Mouse (Mus musculus) hindbrain, postnatal 0 days (tissue): ENCODE measurements around the gene Dusp12. TPM values are rescaled to one million over a fixed set of nuclear protein-coding genes. Genes with fewer than 3 reads are reported as not detected.

Experiments used
- ATAC-seq: fragments of 200-750 bp; cut with Nextera tagmentation; 2 replicates; pipeline ENCODE4 v1.8.0; 2017; ENCODE audit warnings: mild to moderate bottlenecking, moderate TSS enrichment, moderate library complexity
- DNase-seq: peaks from one replicate; pipeline ENCODE4 v3.0.0-alpha.2; 2015; ENCODE audit warnings: low spot score
- H3K27ac ChIP-seq: fragments of 300-500 bp; sonication (generic); 2 replicates; pipeline ENCODE4 v1.5.1; 2014; ENCODE audit warnings: mild to moderate bottlenecking
- H3K27me3 ChIP-seq: fragments of 300-500 bp; sonication (generic); 2 replicates; pipeline ENCODE4 v1.6.1; 2014; ENCODE audit warnings: low read length, mixed read lengths; ENCODE audit not compliant: insufficient read depth
- H3K36me3 ChIP-seq: fragments of 300-500 bp; sonication (generic); 2 replicates; pipeline ENCODE4 v1.6.1; 2014; ENCODE audit warnings: low read length, mixed read lengths; ENCODE audit not compliant: insufficient read depth
- H3K4me1 ChIP-seq: fragments of 300-500 bp; sonication (generic); 2 replicates; pipeline ENCODE4 v1.6.1; 2014; ENCODE audit warnings: antibody characterized with exemption, low read length, mixed read lengths; ENCODE audit not compliant: insufficient read depth
- H3K4me2 ChIP-seq: fragments of 300-500 bp; sonication (generic); 2 replicates; pipeline ENCODE4 v1.6.1; 2014; ENCODE audit warnings: low read depth, mild to moderate bottlenecking, low read length, moderate library complexity, mixed read lengths
- H3K4me3 ChIP-seq: fragments of 300-500 bp; sonication (generic); 2 replicates; pipeline ENCODE4 v1.5.1; 2014; ENCODE audit warnings: low read length
- H3K9ac ChIP-seq: fragments of 300-500 bp; sonication (generic); replicated peaks from 2 replicates; pipeline ENCODE4 v1.6.1; 2014; ENCODE audit warnings: mild to moderate bottlenecking, low read length, moderate library complexity, mixed read lengths
- H3K9me3 ChIP-seq: fragments of 300-500 bp; sonication (generic); 2 replicates; pipeline ENCODE4 v1.6.1; 2016; ENCODE audit warnings: low read length, mixed read lengths
- CTCF ChIP-seq: IDR thresholded peaks from 2 replicates; pipeline ENCODE4 v1.5.1; 2016; ENCODE audit warnings: antibody characterized with exemption, control low read depth, low read depth
- WGBS: fragments of 180-500 bp; shearing (Covaris S2); extraction: QIAGEN DNeasy Blood & Tissue Kit; methylation state at CpG from one replicate; pipeline ENCODE4 v1.1.7; 2014; 5-methylcytosine and 5-hydroxymethylcytosine counted together
- polyA plus RNA-seq: library from polyadenylated mRNA; unstranded; fragments of >200 nt; fragmentation: Nextera tagmentation; extraction: Ambion mirVana; gene quantifications from 2 replicates; pipeline ENCODE4 v1.2.1, GENCODE M21; 2015
- total RNA-seq: library from RNA; depleted of rRNA; stranded (reverse); fragments of >200 nt; gene quantifications from 2 replicates; pipeline ENCODE4 v1.2.3, GENCODE M21; 2014

Dusp12 gene
- total and polyA plus RNA-seq, 2 experiments from 2014 or later, result 34.4 to 40.4 TPM

DNA sequence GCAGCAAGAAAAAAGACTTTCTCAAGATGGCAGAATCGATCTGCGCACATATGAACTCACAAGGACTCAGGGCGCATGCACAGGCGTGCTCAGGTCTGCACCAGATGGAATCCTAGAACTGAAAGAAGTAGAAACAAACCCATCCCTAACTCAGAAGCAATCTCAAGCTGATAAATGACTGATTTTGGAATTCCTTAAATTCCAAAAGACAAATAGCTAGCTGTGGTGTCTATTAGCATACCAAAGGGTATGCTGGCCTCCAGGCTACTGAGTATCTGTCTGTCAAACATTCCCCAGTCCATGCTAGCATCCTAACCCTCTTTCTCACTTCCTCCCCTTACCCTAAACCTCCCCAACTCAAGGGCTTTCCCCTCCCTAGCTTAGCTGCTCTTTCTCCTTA lies 4.0 kb upstream of the Dusp12 start:
- H3K4me1 ChIP-seq, result peaks cover 2% of the 10 kb centered on the region; the same call in 1 of the 2 replicates
- no peak for DNase-seq
- no peaks in the 10 kb centered on the region for H3K36me3 ChIP-seq
- H3K9me3 ChIP-seq, result no peaks in the 10 kb centered on the region
- H3K9ac ChIP-seq, result no peak overlapping the region
- TF ChIP-seq CTCF, result no peak
- WGBS, result 68% methylated on average over 4 of the region's 4 CpGs
- no peak overlapping the region for H3K4me3 ChIP-seq
- ATAC-seq, result no peak
- no peak overlapping the region for H3K27ac ChIP-seq
- H3K27me3 ChIP-seq, result no peaks in the 10 kb centered on the region
- H3K4me2 ChIP-seq, result no peak overlapping the region

DNA sequence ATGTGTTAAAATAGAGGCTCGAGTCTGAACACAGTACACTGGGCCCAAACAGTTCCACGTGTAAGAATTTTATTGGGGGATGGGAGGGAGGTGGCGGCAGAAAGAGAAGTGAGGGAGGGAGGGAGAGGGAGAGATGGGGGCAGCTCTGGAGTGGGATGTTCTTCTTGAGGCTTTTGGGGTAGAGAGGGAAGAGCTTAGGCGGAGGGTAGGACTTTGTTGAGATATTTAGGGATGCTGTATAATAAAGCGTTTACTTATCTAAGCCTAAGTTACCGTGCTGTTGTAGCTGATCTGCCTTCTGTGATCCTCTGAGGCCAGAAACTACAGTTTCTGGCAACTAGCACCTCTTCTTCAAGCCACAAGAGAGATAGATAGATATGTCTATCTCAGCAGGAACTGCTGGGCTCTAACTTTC lies 711 bp upstream of the Dusp12 start:
- Histone ChIP-seq H3K9ac (no peak overlapping the region), H3K27ac (no peak overlapping the region), H3K4me3 (no peak overlapping the region), H3K4me2 (peak overlapping the region; percentile 81; the same call in 1 of the 2 replicates), H3K9me3 (no peaks in the 10 kb centered on the region), H3K4me1 (peaks cover 3% of the 10 kb centered on the region), H3K27me3 (no peaks in the 10 kb centered on the region), H3K36me3 (peaks cover under 1% of the 10 kb centered on the region; the same call in 1 of the 2 replicates)
- WGBS, result 50% methylated on average over 6 of the region's 6 CpGs
- ATAC-seq (no peak), DNase-seq (no peak)
- no peak for TF ChIP-seq CTCF

DNA sequence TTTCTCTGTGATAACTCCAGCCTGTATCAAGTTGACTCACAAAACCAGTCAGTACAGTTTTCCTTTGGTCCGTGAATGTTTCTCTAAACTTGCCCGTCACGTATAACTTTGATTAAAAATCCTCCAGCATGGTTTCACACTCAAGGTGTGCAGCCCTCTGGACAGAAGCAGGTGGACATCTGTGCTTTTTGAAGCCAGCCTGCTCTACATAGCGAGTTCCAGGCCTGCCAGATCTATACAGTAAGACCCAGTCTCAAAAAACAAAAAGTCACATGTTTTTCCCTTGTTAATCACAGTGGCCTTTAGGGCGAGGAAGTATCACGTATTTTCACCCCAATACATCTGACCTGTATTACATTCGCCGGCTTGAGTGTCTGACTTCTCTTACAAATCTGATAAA lies 950 bp downstream of the Dusp12 start:
- 27% methylated on average over 8 of the region's 8 CpGs for WGBS
- ATAC-seq (0 out of 2 replicates have a peak, but pooled peaks have one; percentile 11), DNase-seq (no peak)
- no peaks in the 10 kb centered on the region for H3K9me3 ChIP-seq
- H3K4me3 ChIP-seq, result peak overlapping the region; percentile 78
- no peaks in the 10 kb centered on the region for H3K27me3 ChIP-seq
- TF ChIP-seq CTCF, result no peak
- H3K36me3 ChIP-seq, result peaks cover 10% of the 10 kb centered on the region; the same call in 1 of the 2 replicates
- H3K4me1 ChIP-seq, result peaks cover 3% of the 10 kb centered on the region
- no peak overlapping the region; the same call in 1 of the 2 replicates for H3K27ac ChIP-seq
- H3K9ac ChIP-seq, result peak overlapping the region; percentile 75
- peak overlapping the region; percentile 81 for H3K4me2 ChIP-seq

DNA sequence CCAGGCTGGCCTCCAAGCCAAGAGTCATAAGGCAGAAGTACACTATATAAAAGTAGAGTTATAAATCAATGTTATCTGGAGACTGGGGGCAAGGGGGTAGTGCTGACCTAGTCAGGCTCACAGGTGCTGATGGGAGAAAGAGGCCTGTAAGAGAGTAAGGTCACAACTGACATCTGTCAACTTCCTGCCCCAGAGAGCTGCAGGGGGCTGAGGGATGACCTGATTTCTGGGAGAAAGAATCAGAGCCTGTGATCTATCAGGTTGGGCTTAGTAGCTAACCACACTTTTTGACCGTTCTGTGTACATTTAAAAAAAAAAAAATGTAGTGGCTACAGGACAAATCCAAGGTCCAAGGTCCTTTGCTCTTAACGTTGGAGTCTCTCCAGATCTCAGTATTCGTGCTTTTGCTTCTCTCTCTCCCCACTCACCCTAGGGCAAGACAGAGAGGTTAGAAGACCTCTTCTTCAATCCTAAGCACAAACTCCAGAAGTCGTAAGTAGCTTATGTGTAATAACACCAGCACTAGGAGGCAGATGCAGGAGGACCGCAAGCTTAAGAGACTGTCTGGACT lies 2.3 kb downstream of the Dusp12 start:
- H3K27me3 ChIP-seq, result no peaks in the 10 kb centered on the region
- no peak overlapping the region for H3K4me2 ChIP-seq
- H3K4me3 ChIP-seq, result no peak overlapping the region
- no peak for DNase-seq
- no peak overlapping the region for H3K27ac ChIP-seq
- peaks cover 3% of the 10 kb centered on the region for H3K4me1 ChIP-seq
- WGBS, result 89% methylated on average over 5 of the region's 5 CpGs
- H3K36me3 ChIP-seq, result peaks cover 14% of the 10 kb centered on the region; the same call in 1 of the 2 replicates
- TF ChIP-seq CTCF, result no peak
- H3K9ac ChIP-seq, result no peak overlapping the region
- no peaks in the 10 kb centered on the region for H3K9me3 ChIP-seq
- no peak for ATAC-seq

DNA sequence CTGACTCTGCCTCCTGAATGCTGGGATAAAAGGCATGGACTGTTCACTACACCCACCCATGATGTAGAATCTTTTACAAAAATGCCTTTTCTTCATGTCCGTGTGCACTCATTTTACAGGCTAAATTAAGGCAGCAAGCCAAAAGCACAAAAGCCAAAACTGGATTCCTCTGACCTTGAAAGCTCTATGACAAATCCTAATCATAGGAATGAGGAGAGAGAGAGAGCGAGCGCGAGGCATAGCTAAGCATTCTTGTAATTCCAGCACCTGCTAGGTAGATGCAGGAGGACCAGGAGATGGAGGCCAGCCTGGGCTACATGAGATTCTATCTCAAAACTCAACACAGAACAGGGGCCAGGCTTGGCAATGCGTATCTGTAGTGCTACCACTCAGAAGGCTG lies 8.4 kb downstream of the Dusp12 start:
- 95% methylated on average over 5 of the region's 5 CpGs for WGBS
- DNase-seq (no peak), ATAC-seq (no peak)
- Histone ChIP-seq H3K9me3 (no peaks in the 10 kb centered on the region), H3K36me3 (peaks cover 14% of the 10 kb centered on the region), H3K4me2 (no peak overlapping the region), H3K27me3 (no peaks in the 10 kb centered on the region), H3K27ac (no peak overlapping the region), H3K9ac (no peak overlapping the region), H3K4me1 (no peaks in the 10 kb centered on the region), H3K4me3 (no peak overlapping the region)
- no peak for TF ChIP-seq CTCF

DNA sequence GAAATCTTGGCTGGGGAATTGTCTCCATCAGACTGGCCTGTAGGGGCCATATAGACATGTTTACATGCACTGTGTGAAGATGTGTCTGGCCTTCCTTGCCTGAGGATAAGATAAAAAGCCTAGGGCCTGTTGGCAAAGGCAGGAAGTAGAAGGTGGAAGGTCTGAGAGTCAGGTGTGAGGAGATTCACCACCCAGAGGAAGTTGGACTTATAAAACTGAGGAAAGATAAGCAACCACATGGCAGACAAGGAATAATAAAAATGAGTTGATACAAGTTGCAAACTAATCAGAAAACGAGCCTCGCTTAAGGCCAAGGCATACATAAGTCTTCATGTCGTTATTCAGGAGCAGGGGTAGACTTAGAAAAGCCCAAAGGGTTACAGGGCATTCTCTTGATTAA lies 9.7 kb downstream of the Dusp12 start:
- Histone ChIP-seq H3K27ac (no peak overlapping the region), H3K4me2 (no peak overlapping the region), H3K9ac (no peak overlapping the region), H3K36me3 (peaks cover 10% of the 10 kb centered on the region), H3K27me3 (no peaks in the 10 kb centered on the region), H3K4me1 (no peaks in the 10 kb centered on the region), H3K9me3 (no peaks in the 10 kb centered on the region), H3K4me3 (no peak overlapping the region)
- no peak for TF ChIP-seq CTCF
- 82% methylated on average over 3 of the region's 3 CpGs for WGBS
- DNase-seq (no peak), ATAC-seq (no peak)

DNA sequence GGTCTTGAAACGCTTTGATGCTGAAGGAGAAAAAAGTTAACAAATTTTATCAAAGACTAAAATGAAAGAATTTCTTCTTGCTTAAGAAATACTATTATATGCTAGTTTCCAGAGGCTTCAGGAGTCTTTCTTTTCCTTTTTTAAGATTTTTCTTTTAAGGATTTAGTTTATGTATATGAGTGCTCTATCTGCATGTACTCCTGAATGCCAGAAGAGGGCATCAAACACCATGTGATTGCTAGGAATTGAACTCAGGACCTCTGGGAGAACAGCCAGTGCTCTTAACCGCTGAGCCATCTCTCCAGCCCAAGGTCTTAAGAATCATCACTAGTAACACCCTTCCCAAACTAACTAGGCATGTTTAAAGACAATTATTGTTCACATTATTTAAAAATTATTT lies 13.4 kb downstream of the Dusp12 start:
- Histone ChIP-seq H3K9me3 (no peaks in the 10 kb centered on the region), H3K4me2 (no peak overlapping the region), H3K36me3 (no peaks in the 10 kb centered on the region; the same call in none of the 2 replicates), H3K4me3 (no peak overlapping the region), H3K27me3 (no peaks in the 10 kb centered on the region), H3K4me1 (no peaks in the 10 kb centered on the region), H3K27ac (no peak overlapping the region), H3K9ac (no peak overlapping the region)
- WGBS, result 93% methylated on average over 2 of the region's 2 CpGs
- ATAC-seq (no peak), DNase-seq (no peak)
- no peak for TF ChIP-seq CTCF
